Mouse (Mus musculus): ENCODE results near the gene Gnat1.

DNA sequence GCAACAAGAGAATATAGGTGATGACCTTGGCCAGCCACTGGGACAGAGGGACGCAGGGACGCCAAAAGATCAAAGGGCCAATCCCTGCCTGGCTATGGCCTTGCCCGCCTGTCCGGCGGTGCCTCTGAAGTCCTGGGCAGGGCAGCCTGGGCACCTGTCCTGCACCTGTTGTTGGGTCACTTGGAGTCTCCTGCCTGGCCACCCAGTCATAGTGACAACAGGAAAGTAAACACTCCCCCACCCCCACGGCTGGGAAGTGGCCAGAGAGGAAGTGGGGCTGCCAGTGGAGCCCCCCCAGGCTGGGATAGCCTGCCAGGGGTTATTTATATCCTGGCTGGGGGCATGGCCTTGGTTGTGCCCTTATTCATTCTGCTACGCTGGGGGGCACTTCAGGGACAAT lies 15.1 kb upstream of the Gnat1 start:
- TF ChIP-seq ZC3H11A (IDR thresholded peaks at IDR 0.05; ENCODE audit: borderline replicate concordance, low read depth, low read length) (no peak), CHD2 (IDR thresholded peaks at IDR 0.05; ENCODE audit: low read depth, low read length) (no peak)

Measured in ES-E14 (cell line).